Mouse (Mus musculus): ENCODE measurements around the gene Rars.
"Not testable (repeated sequence)": the region's sequence is repeated elsewhere in the genome, so short reads cannot be mapped to it uniquely, and the experiment has no call there.

Rars gene

DNA sequence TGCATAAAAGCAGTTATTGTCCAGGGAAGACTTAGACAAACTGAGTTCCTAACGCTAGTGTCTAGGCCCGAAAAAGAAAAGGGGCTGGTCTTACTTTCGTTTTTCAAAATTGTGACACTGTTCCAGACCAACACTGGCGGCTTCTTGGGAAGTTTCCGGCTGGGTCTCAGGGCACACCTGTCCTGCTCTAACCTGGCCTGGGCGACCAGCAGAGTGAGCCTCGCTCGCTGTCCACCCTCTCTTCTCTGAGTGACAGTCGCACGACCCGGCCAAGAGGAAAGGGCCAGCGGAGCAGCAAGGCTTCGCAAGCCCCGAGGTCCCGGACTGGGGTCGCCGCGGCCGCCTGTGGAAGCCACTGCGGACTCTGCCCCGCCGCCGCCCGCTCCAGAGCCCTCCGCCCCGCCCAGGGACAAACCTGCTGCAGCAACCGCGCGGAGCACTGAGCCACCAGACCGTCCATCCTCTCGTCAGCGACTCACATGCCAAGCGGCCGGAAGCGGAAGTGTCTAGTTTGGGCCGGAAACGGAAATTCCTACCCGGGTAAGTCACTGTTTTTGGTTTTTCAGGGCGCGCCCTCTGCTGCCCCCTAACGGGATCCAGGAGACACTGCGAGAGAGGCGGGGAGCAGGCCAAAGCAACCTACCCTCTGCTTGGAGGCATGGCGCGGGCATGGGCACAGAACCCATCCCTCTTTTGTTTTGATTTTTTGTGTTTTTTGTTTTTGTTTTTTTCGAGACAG is at the start of gene Rars:
TSS of gene Rars (minus strand) at position 485 of the 739 bp plus-strand sequence.
- peak; percentile 87 for DNase-seq (ENCODE audit: low spot score)

DNA sequence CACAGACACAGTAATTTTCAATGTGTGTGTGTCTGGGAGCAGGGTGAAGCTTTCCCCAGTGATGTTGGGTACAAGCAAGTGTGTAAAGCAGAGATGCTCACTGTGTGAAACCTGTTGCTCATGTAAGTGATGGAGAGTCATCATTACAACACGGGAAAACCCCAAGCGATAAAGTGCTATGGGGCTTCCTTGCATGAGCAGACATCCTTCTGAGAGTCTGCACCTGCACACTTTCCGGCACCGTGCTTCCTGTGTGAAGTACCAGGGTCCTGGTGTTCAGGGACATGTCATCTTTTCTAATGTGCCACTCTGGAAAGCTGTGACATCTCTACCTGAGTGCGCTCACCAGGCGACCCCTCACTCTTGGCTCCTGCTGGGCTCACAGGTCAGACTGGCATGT is 48.5 kb upstream of the Rars start:
- DNase-seq (ENCODE audit: low spot score), result no peak

DNA sequence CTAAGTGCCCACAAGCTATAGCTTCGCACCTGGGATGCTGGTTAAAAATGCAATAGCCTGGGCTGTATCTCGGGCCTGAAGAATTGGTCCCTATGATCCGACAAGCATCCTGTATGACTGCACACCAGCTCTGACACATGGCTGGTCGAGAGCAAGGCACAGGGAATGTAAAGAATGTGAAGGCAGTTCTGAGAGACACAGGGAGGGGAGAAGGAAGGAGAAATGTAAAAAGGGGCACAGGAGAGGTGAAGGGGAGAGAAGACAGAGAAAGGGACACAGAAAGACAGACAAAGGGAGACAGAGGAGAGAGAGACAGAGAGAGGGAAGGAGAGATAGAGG is 44.2 kb upstream of the Rars start:
- DNase-seq (ENCODE audit: low spot score), result no peak

DNA sequence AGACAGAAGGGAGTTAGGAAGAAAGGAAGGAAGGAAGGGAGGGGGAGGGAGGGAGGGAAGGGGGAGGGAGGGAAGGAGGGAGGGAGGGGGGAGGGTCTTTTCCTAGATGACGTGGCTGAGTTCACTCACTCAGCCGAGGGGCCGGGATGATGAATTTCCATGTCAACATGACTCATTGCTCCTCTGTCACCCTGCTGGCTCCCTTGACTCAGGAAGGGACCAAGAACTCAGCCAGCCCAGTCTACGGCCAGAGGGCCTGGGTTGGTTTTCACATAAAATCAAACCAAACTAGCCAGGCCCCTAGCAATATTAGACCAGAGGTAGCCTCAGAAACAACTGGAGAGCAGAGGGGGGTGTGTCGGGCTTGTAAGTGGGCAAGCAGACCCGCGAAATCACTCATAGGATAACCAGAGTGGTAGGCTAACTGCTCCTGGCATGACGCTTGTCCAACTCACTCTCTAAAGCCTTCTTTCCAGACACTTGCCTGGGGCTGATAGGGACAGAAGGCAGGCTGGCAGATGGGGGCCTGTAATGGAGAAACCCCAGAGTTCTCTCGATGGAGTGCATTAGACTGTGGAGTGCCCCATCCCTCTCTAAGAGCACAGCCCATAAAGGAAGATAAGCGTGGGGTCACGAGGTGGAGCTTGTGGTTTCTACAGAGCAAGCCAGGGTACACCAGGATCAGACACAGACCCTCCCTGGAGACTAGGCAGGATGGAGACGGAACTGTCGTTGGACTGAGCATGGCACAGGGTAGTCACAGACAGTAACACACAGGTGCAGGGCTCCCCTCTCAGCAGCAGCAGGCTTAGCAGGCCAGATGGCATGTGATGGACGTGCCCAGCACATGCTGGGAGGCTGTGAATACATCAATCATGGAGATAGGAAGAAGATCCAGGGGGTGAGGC is 43.6 kb upstream of the Rars start:
- DNase-seq (ENCODE audit: low spot score), result no peak

DNA sequence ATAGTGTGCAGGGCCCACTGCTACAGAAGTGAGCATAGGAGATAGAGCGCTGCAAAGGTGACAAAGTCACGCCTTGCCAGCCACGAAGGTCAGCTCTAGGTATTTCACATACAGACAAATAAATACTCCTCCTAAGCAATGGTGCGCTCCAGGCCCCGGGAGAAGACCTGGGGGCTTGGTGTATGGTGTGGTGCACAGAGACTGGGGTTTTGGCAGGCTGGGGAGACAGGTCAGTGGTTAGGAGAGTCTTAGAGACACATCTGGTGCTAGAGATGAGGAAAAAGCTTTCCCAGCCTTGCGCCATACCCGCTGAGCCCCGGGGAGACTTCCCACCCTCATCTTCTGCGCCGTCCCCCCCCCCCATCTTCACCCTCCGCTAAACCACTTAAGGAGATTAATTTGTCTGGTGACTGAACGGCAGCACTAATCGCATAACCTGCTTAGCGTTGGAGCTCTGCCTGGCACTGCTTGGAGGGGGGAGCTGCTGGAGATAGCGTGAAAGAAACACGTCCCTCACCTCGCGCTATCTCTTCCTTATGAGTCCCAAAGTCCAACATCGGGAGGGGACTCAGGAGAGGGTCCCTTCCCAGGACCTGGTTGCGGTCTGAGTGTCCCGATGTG is 39.4 kb upstream of the Rars start:
- DNase-seq (ENCODE audit: low spot score), result no peak

DNA sequence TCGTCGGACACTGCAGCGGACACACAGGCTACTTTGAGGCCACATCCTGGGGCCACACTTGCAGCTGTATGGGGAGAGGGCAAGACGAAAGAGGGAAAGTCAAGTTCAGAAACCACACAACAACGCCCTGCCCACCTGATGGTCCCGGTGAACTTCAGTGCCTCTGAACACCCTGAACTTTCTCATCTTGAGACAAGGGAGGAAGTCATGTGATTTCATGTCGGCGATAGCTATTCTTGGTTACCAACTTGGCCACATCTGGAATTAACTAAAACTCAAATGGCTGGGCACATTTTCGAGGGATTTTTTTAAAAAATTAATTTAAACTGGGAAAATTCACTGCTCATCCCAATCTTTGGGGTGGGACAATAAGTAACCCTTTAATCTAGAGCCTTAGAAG is 36.7 kb upstream of the Rars start:
- DNase-seq (ENCODE audit: low spot score), result no peak

DNA sequence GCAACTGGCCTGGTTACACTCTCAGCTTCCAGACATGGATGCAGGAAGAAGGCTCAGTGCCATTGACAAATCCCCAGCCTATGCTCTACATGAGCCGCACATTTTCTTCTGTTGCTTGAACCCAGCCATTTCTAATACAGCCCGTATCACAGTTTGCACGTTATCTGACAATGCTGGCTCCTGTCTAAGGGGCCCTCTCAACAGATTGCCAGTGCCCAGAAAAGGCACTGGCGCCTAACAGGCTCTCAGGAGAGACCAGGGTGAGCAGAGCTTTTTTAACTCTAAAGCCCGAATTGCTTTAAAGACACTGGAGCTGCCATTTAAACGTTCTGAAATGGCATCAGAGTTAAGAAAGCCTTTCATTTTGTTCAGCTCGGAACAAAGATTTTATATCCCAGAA is 31.8 kb upstream of the Rars start:
- DNase-seq (ENCODE audit: low spot score), result no peak

DNA sequence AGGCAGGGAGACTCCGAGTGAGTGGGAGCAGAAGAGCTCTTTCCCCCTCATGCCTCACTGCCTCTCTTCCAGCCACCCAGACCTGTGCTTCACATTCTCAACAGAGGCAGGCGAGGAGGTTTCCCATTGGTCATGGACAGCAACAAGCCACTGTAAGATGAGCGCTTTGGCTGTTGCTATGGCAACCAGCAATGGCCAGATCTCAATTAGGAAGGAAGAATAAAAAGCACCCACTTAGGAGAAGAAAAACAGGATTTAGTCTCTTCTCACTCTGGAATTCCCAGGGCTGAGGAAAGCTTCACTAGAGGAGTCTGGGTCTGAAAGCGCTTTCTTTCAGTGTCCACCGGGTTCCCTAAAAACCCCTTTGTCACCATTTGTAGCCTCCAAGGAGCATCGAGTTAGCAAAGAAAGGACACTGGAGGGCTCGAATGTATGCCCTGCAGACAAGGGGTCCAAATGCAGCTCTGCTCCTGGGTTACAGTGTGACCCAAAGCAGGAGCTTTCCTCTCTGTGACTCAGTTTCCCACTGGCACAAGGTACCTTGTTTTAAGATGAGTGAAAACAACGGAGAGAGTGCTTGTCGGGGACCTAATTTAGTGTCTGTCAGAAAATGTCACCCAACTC is 30.8 kb upstream of the Rars start:
- no peak for DNase-seq (ENCODE audit: low spot score)

DNA sequence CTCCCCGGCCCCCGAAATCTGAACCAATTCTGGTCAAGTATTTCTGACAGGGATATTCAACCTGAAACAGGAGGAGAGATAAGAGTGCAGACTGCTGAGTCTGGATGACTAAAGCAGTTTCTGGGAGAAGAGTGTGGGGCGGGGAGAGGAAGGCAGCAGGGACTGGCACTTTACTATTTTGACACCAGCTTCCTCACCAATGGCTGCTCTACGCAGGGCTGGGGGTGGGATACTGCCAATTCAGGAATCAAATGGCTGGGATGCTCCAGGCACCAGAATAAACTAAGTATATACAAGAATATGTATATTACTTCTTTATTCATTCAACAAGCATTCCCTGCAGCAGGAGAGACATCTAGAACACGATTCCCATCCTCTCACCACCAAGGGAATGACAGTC is 29.3 kb upstream of the Rars start:
- no peak for DNase-seq (ENCODE audit: low spot score)

DNA sequence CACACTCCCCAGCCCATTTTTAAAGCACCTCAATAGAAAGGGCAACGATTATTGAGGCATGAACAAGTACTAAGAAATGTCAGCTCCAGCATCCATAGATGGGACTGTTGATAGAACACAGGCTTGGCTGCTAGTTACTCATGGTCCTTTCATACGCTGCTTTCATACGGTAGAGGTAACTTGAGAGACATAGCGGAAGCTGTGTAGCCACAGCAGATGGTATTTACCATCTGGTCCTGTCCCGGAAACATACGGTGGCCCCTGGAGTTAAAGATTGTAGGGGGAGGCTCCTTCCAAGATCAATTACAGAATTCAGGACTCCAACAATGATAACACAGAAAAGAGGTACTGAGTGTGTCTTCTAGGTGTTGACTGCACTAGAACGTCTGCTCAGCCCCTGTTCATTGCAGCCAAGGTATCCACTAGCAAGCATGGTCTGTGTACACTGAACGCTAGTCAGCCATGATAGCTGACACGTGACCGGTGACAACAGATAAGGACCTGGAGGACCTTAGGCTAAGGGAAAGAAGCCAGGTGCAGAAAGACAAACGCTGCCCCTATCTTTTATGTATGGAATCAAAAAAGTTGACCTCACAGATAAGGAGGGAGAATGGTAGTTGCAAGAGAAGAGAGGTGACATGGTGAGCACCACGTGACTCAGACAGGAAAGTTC is 23.2 kb upstream of the Rars start:
- no peak for DNase-seq (ENCODE audit: low spot score)

DNA sequence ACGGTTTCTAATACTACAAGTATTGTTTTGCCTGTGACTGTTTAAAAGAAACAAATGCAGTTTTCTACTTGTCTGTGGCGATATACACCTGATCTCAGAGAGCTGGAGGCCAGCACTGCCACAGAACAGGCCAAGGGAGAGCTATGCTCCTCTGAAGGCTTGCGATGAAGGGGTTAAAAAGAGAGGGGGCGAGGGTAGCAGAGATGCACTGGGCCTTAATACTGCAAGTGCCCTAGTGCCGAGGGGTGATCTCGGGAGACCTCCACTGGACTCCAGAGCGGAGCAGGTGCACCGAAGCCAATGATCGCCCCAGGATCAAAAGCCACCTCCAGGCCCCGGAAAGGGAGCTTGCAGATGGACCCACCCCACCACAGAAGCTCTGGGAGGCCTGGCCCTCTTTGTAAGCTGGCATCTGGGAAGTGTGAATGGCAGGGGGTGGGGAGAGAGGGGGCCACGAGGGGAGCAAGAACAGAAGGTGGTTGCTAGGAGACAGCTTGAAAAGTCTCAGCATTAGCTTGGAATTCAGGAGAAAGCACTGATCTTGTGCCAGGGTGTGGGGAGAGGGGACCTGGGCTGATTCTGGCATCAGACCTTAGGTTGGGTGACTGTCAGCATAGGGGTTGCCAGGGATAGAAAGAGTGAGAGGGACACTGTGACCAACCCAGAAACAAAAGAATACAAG is 22.2 kb upstream of the Rars start:
- no peak for DNase-seq (ENCODE audit: low spot score)

DNA sequence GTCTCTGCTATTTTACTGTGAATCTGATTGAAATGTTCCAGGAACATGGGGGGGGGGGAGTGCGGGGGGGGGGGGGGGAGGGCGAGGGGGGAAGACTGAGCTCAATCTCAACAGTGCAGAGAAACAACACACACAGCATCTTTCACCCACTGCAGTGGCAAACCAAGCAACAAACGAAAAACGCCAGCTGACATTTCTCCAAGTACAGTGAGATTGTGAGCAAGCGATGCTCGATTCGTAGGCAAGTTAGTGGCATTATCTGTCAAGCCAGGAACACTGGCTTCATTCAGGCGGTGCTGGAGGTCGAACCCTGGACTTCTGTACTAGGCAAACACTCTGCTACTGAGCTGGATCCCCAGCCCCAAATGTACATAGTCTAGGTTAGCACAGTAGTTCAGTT is 21.3 kb upstream of the Rars start:
- DNase-seq (ENCODE audit: low spot score), result no peak

DNA sequence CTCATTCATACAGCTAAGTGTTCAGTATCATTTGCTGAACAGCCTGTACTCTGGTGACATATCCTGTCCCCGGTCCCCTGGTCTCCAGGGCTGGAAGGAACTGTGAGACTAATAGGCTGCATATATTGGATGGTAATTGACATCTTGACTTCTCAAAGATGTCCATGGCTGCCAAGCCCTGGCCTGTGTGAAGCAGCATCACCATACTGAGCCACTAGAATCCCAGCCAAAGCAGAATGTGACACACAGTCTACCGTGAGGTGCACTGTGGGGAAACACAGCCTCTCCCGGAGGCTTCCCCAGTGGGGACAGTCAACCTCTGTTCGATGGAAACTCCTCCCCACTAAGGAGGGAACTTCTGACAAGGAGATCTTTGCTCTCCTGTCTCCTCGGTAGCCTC is 20.6 kb upstream of the Rars start:
- DNase-seq (ENCODE audit: low spot score), result no peak

DNA sequence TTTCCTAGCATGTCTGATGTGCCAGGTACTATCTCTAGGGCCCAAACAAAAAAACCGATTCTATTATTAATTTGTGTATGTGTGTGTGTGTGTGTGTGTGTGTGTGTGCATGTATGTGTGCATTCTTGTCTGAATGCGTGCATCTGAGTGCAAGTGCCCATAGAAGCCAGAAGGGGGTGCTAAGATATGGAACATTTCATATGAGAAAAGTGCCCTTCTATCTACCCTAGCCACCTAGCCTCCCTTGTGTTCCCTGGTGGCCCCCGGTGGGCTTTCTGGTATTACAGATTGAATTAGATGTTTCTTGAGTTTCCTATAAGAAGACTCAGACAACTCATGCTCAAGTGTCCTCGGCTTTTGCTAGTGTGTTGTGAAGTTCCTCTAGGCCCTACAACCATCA is 19.3 kb upstream of the Rars start:
- no peak for DNase-seq (ENCODE audit: low spot score)

DNA sequence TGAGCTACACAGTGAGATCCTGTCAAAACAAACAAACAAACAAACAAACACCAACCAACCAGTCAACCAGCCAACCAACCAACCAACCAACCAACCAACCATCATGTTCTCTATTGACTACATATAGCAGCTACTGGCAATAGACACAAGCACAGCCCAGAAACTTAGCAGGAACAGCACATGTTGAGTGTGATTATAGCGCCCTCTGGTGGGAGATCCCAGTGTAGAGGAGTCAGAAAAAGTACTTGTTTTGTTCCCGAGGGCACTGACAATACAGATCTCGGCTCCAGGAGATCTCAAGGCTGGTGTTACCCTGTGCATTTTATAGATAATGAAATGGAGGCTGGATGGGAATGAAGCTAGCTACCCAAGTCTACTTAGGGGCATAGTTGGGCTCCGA is 18.4 kb upstream of the Rars start:
- DNase-seq (ENCODE audit: low spot score), result peak; percentile 25

DNA sequence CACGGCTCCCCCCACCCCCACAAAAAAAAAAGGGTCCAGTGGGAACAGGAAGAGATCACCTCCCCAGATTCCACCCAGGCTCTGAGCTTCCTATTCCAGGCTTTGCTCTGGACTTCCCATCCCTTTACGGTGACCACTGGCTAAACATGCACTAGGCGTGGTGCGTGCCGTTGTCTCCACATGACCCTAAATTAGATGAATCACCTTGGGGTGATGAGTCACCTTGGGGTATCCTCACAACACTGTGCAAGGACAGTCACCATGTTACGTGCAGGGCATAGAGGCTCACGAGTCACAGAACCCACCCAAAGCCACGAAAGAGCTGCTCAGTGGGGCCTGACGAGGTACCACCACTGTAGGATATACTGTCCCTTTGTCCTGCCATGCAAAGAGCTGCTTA is 10.0 kb upstream of the Rars start:
- no peak for DNase-seq (ENCODE audit: low spot score)

DNA sequence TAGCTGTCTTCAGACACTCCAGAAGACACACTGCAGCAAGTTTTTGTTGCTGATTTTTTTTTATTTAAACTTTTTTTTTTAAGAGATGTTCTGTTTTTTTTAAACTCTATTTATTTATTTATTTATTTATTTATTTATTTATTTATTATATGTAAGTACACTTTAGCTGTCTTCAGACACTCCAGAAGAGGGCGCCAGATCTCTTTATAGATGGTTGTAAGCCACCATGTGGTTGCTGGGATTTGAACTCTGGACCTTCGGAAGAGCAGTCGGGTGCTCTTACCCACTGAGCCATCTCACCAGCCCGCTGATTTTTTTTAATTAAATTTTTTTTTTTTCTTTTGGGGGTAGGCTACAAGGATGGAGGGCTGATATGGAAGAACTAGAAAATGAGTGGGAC is 8.3 kb upstream of the Rars start:
- not testable (repeated sequence) for DNase-seq (ENCODE audit: low spot score)

DNA sequence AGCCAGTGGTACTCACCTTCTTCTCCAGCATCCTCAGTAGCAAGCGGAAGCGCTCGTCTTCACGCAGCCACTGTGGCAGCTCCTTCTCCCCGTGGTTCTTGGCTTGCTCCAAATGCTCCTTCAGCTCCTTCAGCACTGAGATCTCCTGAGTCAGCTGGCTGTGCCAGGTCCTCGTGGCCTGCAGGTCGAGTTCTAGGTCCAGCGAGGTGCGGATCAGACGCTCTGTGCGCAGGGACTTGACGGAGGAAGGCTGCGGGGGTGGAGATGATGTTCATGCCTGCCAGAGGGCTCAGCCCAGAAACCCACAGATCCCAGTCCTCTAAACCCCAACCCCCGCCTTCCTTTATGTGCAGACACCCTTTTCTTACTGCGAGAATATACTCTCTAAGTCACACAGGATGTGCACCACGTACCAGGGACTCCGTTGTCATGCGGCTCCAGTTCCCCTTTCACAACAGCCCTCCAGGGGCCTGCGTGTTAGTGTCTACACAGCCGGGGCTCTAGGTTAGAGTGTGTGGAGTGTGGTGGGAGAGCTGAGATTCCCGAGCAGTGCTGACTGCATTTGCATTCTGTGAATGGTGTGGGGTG is 7.5 kb upstream of the Rars start:
- DNase-seq (ENCODE audit: low spot score), result no peak

DNA sequence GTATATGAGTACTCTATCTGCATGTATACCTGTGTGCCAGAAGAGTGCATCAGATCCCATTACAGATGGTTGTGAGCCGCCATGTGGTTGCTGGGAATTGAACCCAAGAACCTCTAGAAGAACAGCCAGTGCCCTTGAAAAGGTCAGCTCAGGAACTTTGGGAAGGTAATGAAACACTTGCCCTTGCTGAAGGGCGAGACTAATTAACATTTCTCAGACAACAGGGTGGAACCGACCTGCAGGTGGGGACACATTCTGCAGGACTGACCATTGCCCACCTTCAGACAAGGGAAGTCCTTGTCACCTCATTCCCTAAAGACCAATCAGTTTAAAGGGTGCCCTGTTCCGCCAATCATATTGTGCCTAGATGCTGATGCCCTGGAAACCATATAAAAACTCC is 6.5 kb upstream of the Rars start:
- not testable (repeated sequence) for DNase-seq (ENCODE audit: low spot score)

DNA sequence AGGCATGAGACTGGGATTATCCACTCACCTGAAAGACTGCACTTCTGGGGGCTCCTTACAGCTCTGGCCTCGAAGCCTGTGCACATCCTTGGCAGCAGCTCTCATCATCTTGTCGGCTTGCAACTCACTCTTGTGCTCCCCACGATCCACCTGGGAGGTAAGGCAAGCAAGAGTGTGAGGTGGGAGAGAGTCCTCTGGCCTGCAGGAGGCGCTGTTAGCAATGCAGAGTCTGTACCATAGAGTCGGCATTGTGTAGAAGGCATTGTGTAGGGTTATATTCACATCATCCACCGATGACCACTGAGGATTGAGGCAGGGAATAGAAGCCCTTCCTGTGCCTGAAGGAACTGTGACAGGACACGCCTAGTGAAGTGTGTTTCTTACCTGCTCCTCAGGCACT is 6.0 kb upstream of the Rars start:
- DNase-seq (ENCODE audit: low spot score), result no peak

Measured in spleen, adult 12 weeks (tissue).